Mouse (Mus musculus) heart, embryonic 14.5 days (tissue): ENCODE data around the gene Auts2. TPM values are rescaled to one million over a fixed set of nuclear protein-coding genes. Genes with fewer than 3 reads are reported as not detected.
A peak's percentile ranks its signal among the peaks of the same experiment; 100 is the strongest.

Experiments used
- ATAC-seq: fragments of 200-750 bp; cut with Nextera tagmentation; 2 replicates; pipeline ENCODE4 v1.8.0; 2017; ENCODE audit warnings: low read depth, moderate TSS enrichment; ENCODE audit not compliant: insufficient number of reproducible peaks, insufficient read depth, low FRiP score
- H3K27ac ChIP-seq, 2 experiments: fragments of 200-500 bp in 1 of 2; fragments of 300-500 bp in 1 of 2; sonication (generic) in 1 of 2; replicated peaks in 1 of 2; 2 replicates each; pipeline ENCODE4 v1.5.1; 2012 to 2014; ENCODE audit warnings: low read depth in 2 of 2, low read length in 2 of 2, control low read depth in 1 of 2, mild to moderate bottlenecking in 1 of 2, mixed read lengths in 1 of 2; ENCODE audit not compliant: control insufficient read depth in 1 of 2, insufficient read depth in 1 of 2
- H3K27me3 ChIP-seq: fragments of 300-500 bp; sonication (generic); 2 replicates; pipeline ENCODE4 v1.6.1; 2014; ENCODE audit warnings: mild to moderate bottlenecking, low read length, control low read depth; ENCODE audit not compliant: control insufficient read depth, insufficient read depth
- H3K36me3 ChIP-seq: fragments of 300-500 bp; sonication (generic); 2 replicates; pipeline ENCODE4 v1.6.1; 2014; ENCODE audit warnings: mild to moderate bottlenecking, control low read depth, low read length, mixed read lengths; ENCODE audit not compliant: control insufficient read depth, insufficient read depth
- H3K4me1 ChIP-seq, 2 experiments: fragments of 200-500 bp in 1 of 2; fragments of 300-500 bp in 1 of 2; sonication (generic) in 1 of 2; 2 replicates each; pipeline ENCODE4 v1.6.1; 2012 to 2014; ENCODE audit warnings: low read length in 2 of 2, control low read depth in 1 of 2, mixed read lengths in 1 of 2; ENCODE audit not compliant: control insufficient read depth in 2 of 2, insufficient read depth in 2 of 2
- H3K4me2 ChIP-seq: fragments of 300-500 bp; sonication (generic); 2 replicates; pipeline ENCODE4 v1.6.1; 2014; ENCODE audit warnings: mild to moderate bottlenecking, low read length
- H3K4me3 ChIP-seq, 2 experiments: fragments of 200-500 bp in 1 of 2; fragments of 300-500 bp in 1 of 2; sonication (generic) in 1 of 2; 2 replicates each; pipeline ENCODE4 v1.5.1; 2012 to 2014; ENCODE audit warnings: low read length in 2 of 2, mild to moderate bottlenecking in 2 of 2, control low read depth in 1 of 2, low read depth in 1 of 2, moderate library complexity in 1 of 2; ENCODE audit not compliant: control insufficient read depth in 1 of 2, insufficient read depth in 1 of 2
- H3K9ac ChIP-seq: fragments of 300-500 bp; sonication (generic); 2 replicates; pipeline ENCODE4 v1.6.1; 2014; ENCODE audit warnings: mild to moderate bottlenecking, low read length
- H3K9me3 ChIP-seq: fragments of 300-500 bp; sonication (generic); 2 replicates; pipeline ENCODE4 v1.6.1; 2016; ENCODE audit warnings: low read length, control low read depth; ENCODE audit not compliant: control insufficient read depth
- WGBS: fragments of 180-500 bp; shearing (Covaris S2); extraction: QIAGEN DNeasy Blood & Tissue Kit; methylation state at CpG from one replicate; pipeline ENCODE4 v1.1.7; 2014; 5-methylcytosine and 5-hydroxymethylcytosine counted together
- polyA plus RNA-seq: library from polyadenylated mRNA; unstranded; fragments of >200 nt; fragmentation: Nextera tagmentation; extraction: Ambion mirVana; gene quantifications from 2 replicates; pipeline ENCODE4 v1.2.1, GENCODE M21; 2014

Auts2 gene
- polyA plus RNA-seq, 1 experiment from 2014 or later, result 18.0 TPM

DNA sequence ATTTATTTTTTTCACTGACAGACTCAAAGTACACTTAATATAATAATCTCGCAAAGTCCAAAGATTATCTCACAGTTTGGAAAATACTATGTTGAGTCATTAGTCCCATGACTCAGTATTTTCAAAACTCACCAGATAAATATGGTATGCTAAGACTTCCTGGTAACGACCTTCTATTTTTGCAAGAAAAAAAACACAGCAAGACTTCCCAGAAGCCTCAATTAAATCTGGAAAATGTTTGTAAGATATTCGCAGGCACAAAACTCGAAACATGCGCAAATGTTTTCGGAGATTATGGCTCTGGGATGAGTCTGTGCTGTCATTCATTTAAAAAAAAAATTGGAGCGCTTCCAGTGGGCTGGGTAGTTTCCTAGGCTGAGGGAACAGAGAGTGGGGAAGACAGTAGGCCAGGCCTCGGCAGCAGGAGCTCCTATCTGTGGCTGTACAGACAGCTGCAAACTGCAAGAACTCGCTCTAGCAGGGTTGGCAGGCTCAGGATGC is 728.6 kb downstream of the Auts2 start:
- Histone ChIP-seq H3K4me2 (peak overlapping the region; percentile 16; the same call in 1 of the 2 replicates), H3K9ac (no peak overlapping the region), H3K36me3 (no peaks in the 10 kb centered on the region), H3K4me3 (no peak overlapping the region), H3K4me1 (peaks cover 18 to 26% of the 10 kb centered on the region in 2 experiments), H3K9me3 (no peaks in the 10 kb centered on the region), H3K27ac (peak overlapping the region; percentile 51 to 66; a peak in 3 of 4 replicates), H3K27me3 (no peaks in the 10 kb centered on the region)
- 29% methylated on average over 9 of the region's 9 CpGs for WGBS
- ATAC-seq, result no peak

DNA sequence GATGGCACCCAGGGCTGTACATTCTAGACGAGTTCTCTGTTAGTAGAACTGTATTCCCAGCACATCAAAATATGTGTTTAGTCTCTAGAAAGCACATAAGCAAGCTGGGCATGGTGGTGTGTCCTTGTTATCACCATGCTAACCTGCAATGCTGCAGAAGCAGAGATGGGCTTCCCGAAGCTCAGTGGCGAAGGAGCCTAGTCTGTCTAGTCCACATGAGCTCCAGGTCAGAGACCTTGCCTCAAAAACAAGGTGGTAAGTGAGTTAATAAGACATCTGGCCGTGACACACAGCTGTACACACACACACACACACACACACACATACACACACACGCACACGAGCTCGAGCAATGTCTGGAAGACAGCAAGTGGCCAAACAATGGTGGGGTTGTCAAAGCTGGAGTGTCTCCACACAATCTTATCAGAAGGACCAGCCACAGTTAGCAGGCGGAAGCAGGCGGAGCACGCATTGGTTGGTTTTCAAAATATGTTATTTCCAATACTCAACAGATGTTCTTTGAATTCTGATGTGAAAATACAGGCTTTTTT is 729.1 kb downstream of the Auts2 start:
- Histone ChIP-seq H3K4me3 (no peak overlapping the region), H3K27ac (peak overlapping the region; percentile 20 to 61; a peak in 3 of 4 replicates), H3K4me2 (no peak overlapping the region), H3K27me3 (no peaks in the 10 kb centered on the region), H3K36me3 (no peaks in the 10 kb centered on the region), H3K9ac (no peak overlapping the region), H3K4me1 (peaks cover 18 to 26% of the 10 kb centered on the region in 2 experiments), H3K9me3 (no peaks in the 10 kb centered on the region)
- peak; percentile 78; the same call in 1 of the 2 replicates for ATAC-seq
- 34% methylated on average over 10 of the region's 10 CpGs for WGBS

DNA sequence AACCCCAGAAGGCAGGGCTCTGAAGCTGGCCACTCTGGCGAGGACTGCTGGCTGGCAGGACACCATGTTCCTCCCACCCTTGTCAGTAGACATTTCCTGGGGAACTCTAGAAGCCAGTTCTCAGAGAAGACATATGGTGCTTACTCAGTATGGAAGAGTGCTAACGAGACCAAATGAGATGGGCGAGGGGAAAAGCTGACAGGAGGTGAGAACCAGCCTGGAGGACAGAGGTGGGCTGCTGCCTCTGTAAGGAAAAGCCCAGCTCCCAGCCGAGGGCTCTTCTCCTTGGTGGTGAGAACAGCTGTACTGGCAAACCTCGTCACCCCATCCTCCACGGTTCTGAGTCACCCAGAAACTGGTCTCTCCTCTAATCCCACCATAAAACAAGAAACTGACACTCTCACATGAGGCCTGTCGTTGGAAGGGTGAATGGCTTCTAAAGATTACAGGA is 729.8 kb downstream of the Auts2 start:
- Histone ChIP-seq H3K9me3 (no peaks in the 10 kb centered on the region), H3K4me3 (no peak overlapping the region), H3K4me2 (no peak overlapping the region), H3K27ac (no peak overlapping the region), H3K4me1 (peaks cover 18 to 26% of the 10 kb centered on the region in 2 experiments), H3K9ac (no peak overlapping the region), H3K27me3 (no peaks in the 10 kb centered on the region), H3K36me3 (no peaks in the 10 kb centered on the region)
- ATAC-seq, result no peak
- 56% methylated on average over 7 of the region's 7 CpGs for WGBS

DNA sequence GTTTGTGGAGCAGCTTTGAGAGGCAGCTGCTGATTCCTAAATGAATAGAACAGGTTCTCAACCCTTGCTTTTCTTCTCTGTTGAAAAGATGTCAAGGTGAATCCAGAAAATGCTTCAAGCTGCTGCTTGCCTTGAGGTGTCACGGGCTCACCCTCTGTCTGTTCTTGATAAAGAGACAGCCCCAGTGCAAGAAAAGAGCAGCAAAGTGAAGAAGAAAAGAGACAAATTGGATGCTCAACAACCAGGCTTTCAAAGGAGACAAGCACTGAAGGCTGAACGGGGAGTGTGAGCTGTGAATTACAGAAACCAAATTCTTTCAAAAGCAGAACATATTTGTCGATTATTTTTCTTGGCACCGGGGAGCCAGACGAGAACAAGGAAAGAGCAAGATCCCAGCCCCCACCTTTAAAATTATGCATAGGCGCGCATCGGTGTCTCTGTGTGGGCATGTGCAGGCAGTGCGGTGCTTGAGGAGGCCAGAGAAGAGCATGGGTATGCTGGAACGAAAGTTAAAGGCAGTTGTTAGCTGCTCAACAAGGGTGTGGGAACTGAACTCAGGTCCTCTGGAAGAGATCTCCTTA is 730.6 kb downstream of the Auts2 start:
- WGBS, result 70% methylated on average over 10 of the region's 10 CpGs
- Histone ChIP-seq H3K4me2 (no peak overlapping the region), H3K27me3 (no peaks in the 10 kb centered on the region), H3K36me3 (no peaks in the 10 kb centered on the region), H3K27ac (no peak overlapping the region), H3K4me1 (peaks cover 18 to 26% of the 10 kb centered on the region in 2 experiments), H3K9me3 (no peaks in the 10 kb centered on the region), H3K4me3 (no peak overlapping the region), H3K9ac (no peak overlapping the region)
- no peak for ATAC-seq

DNA sequence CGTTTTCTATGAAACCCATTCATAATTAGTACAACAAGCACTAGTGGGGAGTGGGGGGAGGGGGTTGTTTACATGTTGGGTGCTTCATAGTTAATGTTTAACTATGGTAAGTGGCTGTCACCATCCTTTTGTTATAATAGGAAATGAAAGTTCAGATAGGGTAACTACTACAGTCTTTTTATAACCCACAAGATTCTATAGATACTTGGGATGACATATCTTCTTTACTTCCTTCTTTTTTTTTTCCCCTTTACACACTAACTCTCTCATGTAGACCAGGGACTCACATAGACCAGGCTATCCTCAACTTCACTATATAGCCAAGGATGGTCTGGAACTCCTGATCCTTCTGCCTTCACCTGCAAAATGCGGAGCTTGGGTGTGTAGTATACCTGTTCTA is 736.8 kb downstream of the Auts2 start:
- ATAC-seq, result no peak
- no peaks in the 10 kb centered on the region for H3K9me3 ChIP-seq
- H3K4me3 ChIP-seq, result no peak overlapping the region
- H3K9ac ChIP-seq, result no peak overlapping the region
- no peak overlapping the region for H3K4me2 ChIP-seq
- no peak overlapping the region for H3K27ac ChIP-seq
- 93% methylated on average over 2 of the region's 2 CpGs for WGBS
- no peaks in the 10 kb centered on the region for H3K27me3 ChIP-seq
- peaks cover 7 to 14% of the 10 kb centered on the region in 2 experiments; a peak in 3 of 4 replicates for H3K4me1 ChIP-seq
- H3K36me3 ChIP-seq, result no peaks in the 10 kb centered on the region

DNA sequence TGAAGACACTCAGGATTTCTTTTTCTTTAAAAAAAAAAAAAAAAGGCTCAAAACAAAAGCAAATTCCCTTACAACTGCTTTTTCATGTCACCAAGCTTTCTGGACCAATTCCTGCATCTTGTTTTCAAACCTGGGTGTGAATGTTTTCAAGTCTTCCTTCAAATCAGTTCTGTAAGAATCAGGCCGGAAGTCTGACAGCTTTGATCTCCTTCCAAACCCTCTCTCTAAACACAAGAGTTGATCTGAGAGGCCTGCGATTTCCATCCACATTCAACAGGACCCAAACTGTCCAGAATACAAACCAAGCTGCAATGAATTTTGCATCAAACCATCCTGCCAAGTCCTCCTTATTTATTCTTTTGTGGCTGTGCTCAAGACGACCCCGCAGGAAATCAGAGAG is 737.9 kb downstream of the Auts2 start:
- no peaks in the 10 kb centered on the region for H3K27me3 ChIP-seq
- no peak overlapping the region for H3K9ac ChIP-seq
- 60% methylated on average over 4 of the region's 4 CpGs for WGBS
- H3K4me3 ChIP-seq, result no peak overlapping the region
- no peak overlapping the region for H3K27ac ChIP-seq
- H3K4me2 ChIP-seq, result no peak overlapping the region
- no peaks in the 10 kb centered on the region for H3K9me3 ChIP-seq
- ATAC-seq, result no peak
- H3K36me3 ChIP-seq, result no peaks in the 10 kb centered on the region
- peaks cover 7 to 14% of the 10 kb centered on the region in 2 experiments; a peak in 3 of 4 replicates for H3K4me1 ChIP-seq

DNA sequence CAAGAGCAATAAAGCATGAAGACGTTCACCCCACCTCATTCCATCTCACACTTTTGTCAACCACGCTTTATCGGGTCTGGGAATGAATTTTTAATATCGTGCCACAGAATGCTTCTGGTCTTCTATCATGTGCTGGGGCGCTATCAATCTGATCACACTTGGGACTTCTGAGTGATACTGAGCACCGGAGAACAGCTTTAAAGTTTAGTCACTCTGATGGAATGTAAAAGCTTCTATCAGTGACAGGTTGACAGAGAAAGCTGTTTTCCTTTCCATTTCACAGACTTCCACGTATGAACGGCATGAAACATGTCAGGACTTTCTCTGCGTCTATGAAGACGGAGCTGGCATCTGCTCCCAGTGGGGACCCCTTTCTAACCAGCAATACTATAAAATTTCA is 739.5 kb downstream of the Auts2 start:
- Histone ChIP-seq H3K36me3 (no peaks in the 10 kb centered on the region), H3K4me3 (no peak overlapping the region), H3K27ac (no peak overlapping the region), H3K4me2 (peak overlapping the region; percentile 14; the same call in 1 of the 2 replicates), H3K9ac (no peak overlapping the region), H3K9me3 (no peaks in the 10 kb centered on the region), H3K4me1 (peaks cover 7 to 14% of the 10 kb centered on the region in 2 experiments; a peak in 3 of 4 replicates), H3K27me3 (no peaks in the 10 kb centered on the region)
- WGBS, result 29% methylated on average over 10 of the region's 10 CpGs
- ATAC-seq, result no peak
